Mouse (Mus musculus) mature B cell (primary cell): ENCODE measurements at regions not wholly inside any gene's neighbourhood (a gene's known extent, or its start where the extent isn't known, plus 50 kb on each side); places are given as distances from the start of the nearest gene placed in this dataset.
"Not testable (repeated sequence)": the region's sequence is repeated elsewhere in the genome, so short reads cannot be mapped to it uniquely, and the experiment has no call there.

Experiments used
- in situ Hi-C: fragments of 300-500 bp; cut with MboI; formaldehyde crosslinking; loops from 2 replicates; pipeline ENCODE4 v1.14.3; 2019

GRCm38 (mm10) chr4:110038696-110039095 is 60.8 kb downstream of the Dmrta2 start:
- in situ Hi-C loops = loop anchor here (25.0 kb wide), 1 partner anchor 1599 kb away; no protein-coding TSS in a partner anchor

- in situ Hi-C loops = loop anchor here (25.0 kb wide), 1 partner anchor 1592 kb away; no protein-coding TSS in a partner anchor
Observed at GRCm38 (mm10) chr4:110044851-110045618, 67.2 kb downstream of the Dmrta2 start.

GRCm38 (mm10) chr4:110045651-110046269 is 67.9 kb downstream of the Dmrta2 start:
- in situ Hi-C loops = loop anchor here (25.0 kb wide), 1 partner anchor 1592 kb away; no protein-coding TSS in a partner anchor

GRCm38 (mm10) chr4:110046270-110046651 is 68.4 kb downstream of the Dmrta2 start:
- in situ Hi-C loops = loop anchor here (25.0 kb wide), 1 partner anchor 1591 kb away; no protein-coding TSS in a partner anchor

GRCm38 (mm10) chr4:110050393-110051280 is 72.8 kb downstream of the Dmrta2 start:
- in situ Hi-C loops = no loop called here

- in situ Hi-C loops = no loop called here
Observed at GRCm38 (mm10) chr4:110051281-110051665, 73.4 kb downstream of the Dmrta2 start.

- in situ Hi-C loops = no loop called here
Observed at GRCm38 (mm10) chr4:110051872-110052271, 74.0 kb downstream of the Dmrta2 start.

GRCm38 (mm10) chr4:110052998-110053397 is 75.1 kb downstream of the Dmrta2 start:
- in situ Hi-C loops = no loop called here

GRCm38 (mm10) chr4:110073836-110074235 is 96.0 kb downstream of the Dmrta2 start:
- in situ Hi-C loops = no loop called here

- in situ Hi-C loops = no loop called here
Observed at GRCm38 (mm10) chr4:110083371-110083770, 105.5 kb downstream of the Dmrta2 start.

- in situ Hi-C loops = no loop called here
Observed at GRCm38 (mm10) chr4:110087570-110088247, 109.9 kb downstream of the Dmrta2 start.

GRCm38 (mm10) chr4:110093040-110093820 is 115.4 kb downstream of the Dmrta2 start:
- in situ Hi-C loops = no loop called here

- in situ Hi-C loops = no loop called here
Observed at GRCm38 (mm10) chr4:110094541-110094940, 116.7 kb downstream of the Dmrta2 start.

GRCm38 (mm10) chr4:110095760-110096593 is 118.1 kb downstream of the Dmrta2 start:
- in situ Hi-C loops = no loop called here

- in situ Hi-C loops = not testable (repeated sequence)
Observed at GRCm38 (mm10) chr4:110104119-110104518, 126.3 kb downstream of the Dmrta2 start.

- in situ Hi-C loops = no loop called here
Observed at GRCm38 (mm10) chr4:110106620-110107243, 128.9 kb downstream of the Dmrta2 start.

- in situ Hi-C loops = no loop called here
Observed at GRCm38 (mm10) chr4:110119438-110119837, 141.6 kb downstream of the Dmrta2 start.

- in situ Hi-C loops = no loop called here
Observed at GRCm38 (mm10) chr4:110119874-110120273, 142.0 kb downstream of the Dmrta2 start.

- in situ Hi-C loops = no loop called here
Observed at GRCm38 (mm10) chr4:110120761-110121160, 142.9 kb downstream of the Dmrta2 start.
